Mouse (Mus musculus) adrenal gland, adult 18-20 months (tissue): ENCODE results near the gene Gpc6. TPM values are rescaled to one million over a fixed set of nuclear protein-coding genes. Genes with fewer than 3 reads are reported as not detected.

Experiments used
- DNase-seq, 2 experiments: peaks; one replicate each; pipeline ENCODE4 v3.0.0; 2021 to 2022; ENCODE audit warnings: low spot score in 2 of 2
- microRNA-seq, 2 experiments: library from miRNA; unstranded; fragments of <30 nt; microRNA quantifications; one replicate each; pipeline ENCODE4 v1.2.0; 2021; ENCODE audit warnings: borderline number of aligned reads in 2 of 2
- total RNA-seq, 2 experiments: library from RNA; stranded (reverse); gene quantifications; 1 replicate in 1 of 2; 2 replicates in 1 of 2; pipeline ENCODE4 v1.2.3; 2021

The Gpc6 gene
- total RNA-seq, 2 experiments from 2014 or later, result 9.2 to 9.8 TPM

- no peak for DNase-seq
Observed at GRCm38 (mm10) chr14:117990203-117990602, 1065.1 kb downstream of the Gpc6 start.

GRCm38 (mm10) chr14:117992600-117993256 is 1067.6 kb downstream of the Gpc6 start:
- DNase-seq, result no peak

- DNase-seq, result no peak
Observed at GRCm38 (mm10) chr14:117993845-117994244, 1068.7 kb downstream of the Gpc6 start.

GRCm38 (mm10) chr14:118004434-118004833 is 1079.3 kb downstream of the Gpc6 start:
- DNase-seq, result no peak

- DNase-seq, result no peak
Observed at GRCm38 (mm10) chr14:118005697-118006096, 1080.6 kb downstream of the Gpc6 start.

GRCm38 (mm10) chr14:118009541-118009940 is 1084.4 kb downstream of the Gpc6 start:
- DNase-seq, result no peak

- DNase-seq, result no peak
Observed at GRCm38 (mm10) chr14:118013237-118013636, 1088.1 kb downstream of the Gpc6 start.

GRCm38 (mm10) chr14:118019314-118019713 is 1094.2 kb downstream of the Gpc6 start:
- no peak for DNase-seq

GRCm38 (mm10) chr14:118021867-118022543 is 1096.9 kb downstream of the Gpc6 start:
- no peak for DNase-seq

Small RNA genes lying within 50 kb of the gene (microRNA-seq; reads per million reads assigned to microRNA genes)
- gene Mir6239, result 0 reads per million in 2 experiments
